Mouse (Mus musculus) frontal cortex, adult (tissue): ENCODE measurements around the gene Slc2a4.
A peak's percentile ranks its signal among the peaks of the same experiment; 100 is the strongest.
"Not testable (repeated sequence)": the region's sequence is repeated elsewhere in the genome, so short reads cannot be mapped to it uniquely, and the experiment has no call there.

Experiments used
- ATAC-seq: cut with Nextera tagmentation; 2 replicates; pipeline ENCODE4 v1.9.2; 2017; ENCODE audit warnings: mild to moderate bottlenecking, moderate library complexity, mixed read lengths; ENCODE audit not compliant: low TSS enrichment

The Slc2a4 gene

GRCm38 (mm10) chr11:69920266-69921031, 27.5 kb downstream of the Slc2a4 start:
- 0 out of 2 replicates have a peak, but pooled peaks have one; percentile 11 for ATAC-seq

- ATAC-seq: no peak
Observed at GRCm38 (mm10) chr11:69919661-69920265, 28.2 kb downstream of the Slc2a4 start.

GRCm38 (mm10) chr11:69919053-69919452, 28.9 kb downstream of the Slc2a4 start:
- ATAC-seq: no peak

- no peak for ATAC-seq
Observed at GRCm38 (mm10) chr11:69918118-69918517, 29.9 kb downstream of the Slc2a4 start.

- no peak for ATAC-seq
Observed at GRCm38 (mm10) chr11:69917379-69917948, 30.5 kb downstream of the Slc2a4 start.

GRCm38 (mm10) chr11:69916652-69917378, 31.2 kb downstream of the Slc2a4 start:
- not testable (repeated sequence) for ATAC-seq

- no peak for ATAC-seq
Observed at GRCm38 (mm10) chr11:69915667-69916627, 32.0 kb downstream of the Slc2a4 start.

GRCm38 (mm10) chr11:69914917-69915430, 33.0 kb downstream of the Slc2a4 start:
- ATAC-seq: no peak

- ATAC-seq: no peak
Observed at GRCm38 (mm10) chr11:69914372-69914764, 33.6 kb downstream of the Slc2a4 start.

- ATAC-seq: peak; percentile 91
Observed at GRCm38 (mm10) chr11:69913554-69914371, 34.2 kb downstream of the Slc2a4 start, which contains the start of gene Gps2. Gene Gps2, plus strand, starts transcription at chr11:69913888.

- ATAC-seq: no peak
Observed at GRCm38 (mm10) chr11:69912716-69913530, 35.1 kb downstream of the Slc2a4 start.

GRCm38 (mm10) chr11:69911701-69912100, 36.3 kb downstream of the Slc2a4 start:
- ATAC-seq: no peak

GRCm38 (mm10) chr11:69910781-69911560, 37.0 kb downstream of the Slc2a4 start:
- ATAC-seq: no peak

- no peak for ATAC-seq
Observed at GRCm38 (mm10) chr11:69910177-69910576, 37.8 kb downstream of the Slc2a4 start.

- ATAC-seq: no peak
Observed at GRCm38 (mm10) chr11:69909174-69909573, 38.8 kb downstream of the Slc2a4 start.

GRCm38 (mm10) chr11:69908645-69909044, 39.3 kb downstream of the Slc2a4 start:
- ATAC-seq: no peak

- no peak for ATAC-seq
Observed at GRCm38 (mm10) chr11:69904311-69904710, 43.7 kb downstream of the Slc2a4 start.

GRCm38 (mm10) chr11:69902972-69903371, 45.0 kb downstream of the Slc2a4 start:
- ATAC-seq: no peak
